In genomic region chr9:43627558-43627957, GRCm38 (mm10) we compare ENCODE assay signal across 14 mouse cellular contexts.
"Had no signal": no experiment of that assay in that cellular context is flagged by ENCODE, and none has a peak within 500 bp of the region (broad histone marks: within the 10 kb centered on the region; RNA-seq: fewer than 3 reads in every experiment).

No protein-coding gene starts in this region.

- DNase-seq: gastrocnemius, postnatal 14 days; gastrocnemius, postnatal 36 days; heart, adult 11 months; heart, adult 2 months; heart, postnatal 14 days; heart, postnatal 36 days; kidney, adult 11 months; kidney, adult 2 months; kidney, adult 9 months; kidney, postnatal 25 days; kidney, postnatal 4 days; liver had no signal

- ATAC-seq: hindbrain, postnatal 0 days; intestine, embryonic 16.5 days had no signal
